Mouse (Mus musculus) T-helper 17 cell (primary cell): ENCODE measurements around the gene Tbl2.

Source experiments
- in situ Hi-C, 2 experiments: fragments of 300-600 bp; cut with MboI, MseI; formaldehyde crosslinking; loops; 1 replicate in 1 of 2; 2 replicates in 1 of 2; pipeline ENCODE4 v1.15.1; 2025; ENCODE audit warnings: high pct_unique_total_duplicates in 2 of 2

Tbl2 gene

DNA sequence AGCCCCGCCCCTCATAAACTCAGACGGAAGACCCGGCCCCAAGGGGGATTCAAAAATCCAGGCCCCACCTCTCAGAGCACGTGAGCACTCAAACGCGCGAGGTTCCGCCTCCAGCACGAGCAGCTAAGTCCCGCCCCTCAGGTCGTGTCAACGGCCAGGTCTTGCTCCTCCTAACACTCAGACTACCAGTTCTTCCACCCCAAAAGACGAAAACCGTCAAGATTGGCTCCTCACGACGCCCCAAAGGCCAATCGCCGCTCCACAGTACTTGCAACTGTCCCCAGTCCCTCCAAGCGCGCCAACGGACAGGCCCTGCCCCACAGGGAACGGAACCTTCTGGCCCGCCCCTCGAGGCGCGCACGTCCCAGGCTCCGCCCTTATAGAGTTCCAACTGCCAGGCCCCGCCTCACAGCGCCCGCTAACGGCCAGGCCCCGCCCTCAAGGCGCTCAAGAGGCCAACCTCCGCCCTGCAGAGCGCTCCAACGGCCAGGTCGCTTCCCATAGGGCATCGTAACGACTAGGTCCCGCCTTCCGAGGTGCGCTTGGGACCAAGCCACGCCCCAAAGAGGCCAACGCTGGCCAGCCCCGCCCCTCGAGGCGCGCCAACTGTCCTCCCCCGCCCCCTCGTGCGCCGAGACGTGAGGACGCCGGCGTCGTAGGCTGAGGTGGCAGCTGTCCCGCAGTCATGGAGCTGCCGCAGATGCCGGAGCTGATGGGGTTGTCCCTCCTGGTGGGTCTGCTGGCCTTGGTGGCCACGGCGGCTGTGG, at the start of gene Tbl2:
TSS of gene Tbl2 (plus strand) at position 605 of the 767 bp plus-strand sequence.
- in situ Hi-C loops, result no loop called here

DNA sequence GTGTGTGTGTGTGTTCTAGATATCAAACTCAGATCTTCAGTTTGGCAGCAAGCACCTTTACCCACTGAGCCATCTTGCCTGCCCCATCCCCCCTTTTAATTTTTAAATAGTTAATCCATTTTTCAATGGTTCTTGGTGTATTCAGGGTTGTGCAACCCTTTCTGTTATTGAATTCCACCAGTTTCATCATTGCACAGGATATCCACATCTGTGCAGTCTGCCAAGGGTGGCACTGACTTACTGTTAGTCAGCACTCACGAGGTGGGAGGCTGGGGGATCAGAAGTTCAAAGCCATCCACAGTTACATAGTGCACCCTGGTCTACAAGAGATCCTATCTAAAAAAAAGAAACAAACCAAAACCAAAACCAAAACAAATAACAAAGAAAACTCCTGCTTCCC, 48.5 kb upstream of the Tbl2 start:
- in situ Hi-C loops, result loop anchor here in 1 of 2 experiments (10.0 kb wide), 1 partner anchor 1434 kb away; no protein-coding TSS in a partner anchor

DNA sequence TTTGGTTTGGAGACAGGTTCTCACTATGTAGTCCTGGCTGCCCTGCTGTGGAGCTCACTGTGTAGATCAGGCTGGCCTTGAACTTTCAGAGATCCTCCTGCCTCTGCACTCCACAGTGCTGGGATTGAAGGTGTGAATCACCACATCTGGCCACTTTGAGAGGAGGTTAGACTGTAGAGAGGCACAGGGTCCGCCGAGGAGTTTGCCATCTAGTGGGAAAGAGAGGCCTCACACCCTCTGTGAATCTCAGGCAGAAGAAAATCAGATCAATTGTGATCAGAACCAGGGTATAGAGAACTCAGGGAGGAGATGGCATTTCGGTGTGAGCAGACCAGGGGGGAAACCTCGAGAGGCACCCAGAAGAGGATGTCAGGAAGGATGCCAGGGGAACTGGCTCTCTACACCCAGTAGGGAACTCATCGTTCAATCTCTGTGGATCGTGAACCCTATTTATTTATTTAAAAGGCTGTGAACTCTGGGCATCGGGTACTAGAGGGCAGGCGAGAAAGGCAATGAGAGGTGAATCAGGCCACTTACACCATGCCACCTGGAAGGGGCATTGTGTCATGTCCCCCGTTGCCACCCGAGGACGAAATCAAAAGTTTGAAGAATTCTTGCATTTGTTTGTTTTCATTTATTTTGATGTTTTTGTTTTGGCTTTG, 45.3 kb upstream of the Tbl2 start:
- in situ Hi-C loops, result loop anchor here in 1 of 2 experiments (10.0 kb wide), 1 partner anchor 1431 kb away; no protein-coding TSS in a partner anchor

DNA sequence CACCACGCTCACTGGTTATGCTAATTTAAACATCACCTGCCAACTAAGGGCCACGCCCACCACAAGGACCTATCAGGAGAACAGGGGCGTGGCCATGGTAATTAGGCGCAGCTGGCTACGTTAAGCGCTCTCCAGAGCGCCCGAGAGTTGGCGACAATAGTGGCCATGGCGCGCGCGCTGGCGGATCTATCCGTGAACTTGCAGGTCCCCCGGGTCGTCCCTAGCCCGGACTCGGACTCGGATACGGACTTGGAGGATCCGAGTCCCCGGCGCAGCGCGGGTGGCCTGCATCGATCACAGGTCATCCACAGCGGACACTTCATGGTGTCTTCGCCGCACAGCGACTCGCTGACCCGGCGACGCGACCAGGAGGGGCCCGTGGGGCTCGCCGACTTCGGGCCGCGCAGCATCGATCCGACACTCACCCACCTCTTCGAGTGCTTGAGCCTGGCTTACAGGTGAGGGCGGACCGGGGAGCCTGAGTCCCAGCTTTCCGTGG, 42.6 kb upstream of the Tbl2 start:
- in situ Hi-C loops, result loop anchor here (5.0 to 10.0 kb wide), 2 partner anchors 90 to 1428 kb away; no protein-coding TSS in a partner anchor

DNA sequence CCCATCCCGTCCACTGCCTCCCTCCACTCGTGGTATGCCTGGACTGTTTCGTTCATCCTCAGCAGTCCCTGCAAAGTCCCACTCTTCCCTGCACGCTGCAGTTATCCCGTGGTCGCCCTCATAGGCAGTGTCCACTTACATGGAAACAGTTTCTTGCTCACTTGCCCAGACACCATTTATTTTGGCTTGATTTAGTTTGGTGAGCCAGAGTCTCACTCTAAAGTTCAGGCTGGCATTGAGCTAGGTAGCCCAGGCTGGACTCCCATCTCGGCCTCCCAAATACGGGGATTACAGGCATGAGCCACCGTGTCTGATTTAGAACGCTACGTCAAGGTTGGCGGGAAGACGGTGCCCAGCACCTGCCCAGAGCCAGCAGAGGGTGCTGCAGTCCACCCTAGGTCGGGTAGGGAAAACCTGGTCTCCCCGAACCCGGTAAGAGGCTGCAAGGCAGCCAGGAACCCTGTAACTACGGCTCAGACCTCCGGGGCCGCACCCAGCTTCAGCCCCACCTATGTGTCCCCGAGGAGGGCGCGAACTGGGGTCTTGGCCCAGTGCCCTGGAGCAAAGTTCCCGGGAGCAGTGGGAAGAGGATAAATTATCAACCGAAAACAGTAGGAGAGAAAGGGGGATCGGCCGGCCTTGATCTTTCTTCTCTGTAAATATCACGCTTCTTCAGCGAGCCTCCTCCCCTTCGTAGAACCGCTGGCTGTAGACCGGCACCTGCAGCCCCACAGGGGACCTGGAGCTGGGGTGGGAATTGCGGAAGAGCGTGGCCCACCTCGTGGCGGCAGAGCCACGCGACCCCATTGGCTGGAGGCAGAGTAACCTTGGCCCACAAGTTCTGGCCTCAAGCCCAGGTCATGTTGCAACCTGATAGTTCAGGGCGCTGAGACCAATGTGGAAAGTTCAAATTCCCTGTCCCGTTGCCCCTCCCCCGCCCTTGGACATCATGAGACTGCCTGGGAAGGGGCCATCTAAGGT, 41.6 kb upstream of the Tbl2 start:
- in situ Hi-C loops, result loop anchor here (5.0 to 10.0 kb wide), 2 partner anchors 91 to 1427 kb away; no protein-coding TSS in a partner anchor

DNA sequence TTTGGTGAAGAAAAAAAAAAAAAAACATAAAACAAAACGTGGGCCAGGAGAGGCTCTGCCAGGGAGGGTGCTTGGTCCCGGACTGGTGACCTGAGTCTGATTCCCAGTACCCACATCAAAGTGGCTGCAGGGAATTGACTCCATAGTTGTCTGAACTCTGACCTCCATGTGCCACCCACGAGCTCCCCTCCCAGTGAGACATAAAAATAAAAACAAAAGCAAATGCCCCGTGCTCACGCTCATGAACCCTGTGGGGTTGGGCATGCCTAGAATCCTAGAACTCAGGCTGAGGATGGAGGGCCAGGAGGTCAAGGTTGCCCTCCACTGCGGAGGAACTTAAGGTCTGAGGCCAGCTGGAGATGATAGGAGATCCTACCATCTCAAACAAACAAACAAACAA, 40.4 kb upstream of the Tbl2 start:
- in situ Hi-C loops, result loop anchor here (5.0 to 10.0 kb wide), 2 partner anchors 92 to 1426 kb away; no protein-coding TSS in a partner anchor

DNA sequence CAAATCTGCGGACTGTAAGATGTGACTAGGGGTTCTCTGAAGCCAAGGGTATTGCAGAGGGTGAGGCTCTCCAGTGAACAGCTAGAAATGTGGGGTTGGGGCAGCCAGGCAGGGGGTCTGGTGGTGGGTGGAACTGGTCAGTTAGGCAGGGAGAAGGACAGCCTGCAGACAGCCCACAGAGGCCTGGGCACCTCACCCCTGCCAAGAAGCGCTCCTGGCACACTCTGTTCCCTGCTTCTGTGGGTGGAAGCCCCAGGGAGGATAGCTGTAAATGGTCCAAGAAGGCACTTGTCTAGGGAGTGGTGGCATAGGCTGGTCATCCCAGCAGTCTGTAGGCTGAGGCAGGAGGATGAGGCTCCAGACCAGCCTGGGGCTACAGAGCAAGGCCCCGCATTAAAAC, 40.0 kb upstream of the Tbl2 start:
- in situ Hi-C loops, result loop anchor here (5.0 to 10.0 kb wide), 2 partner anchors 92 to 1425 kb away; no protein-coding TSS in a partner anchor

DNA sequence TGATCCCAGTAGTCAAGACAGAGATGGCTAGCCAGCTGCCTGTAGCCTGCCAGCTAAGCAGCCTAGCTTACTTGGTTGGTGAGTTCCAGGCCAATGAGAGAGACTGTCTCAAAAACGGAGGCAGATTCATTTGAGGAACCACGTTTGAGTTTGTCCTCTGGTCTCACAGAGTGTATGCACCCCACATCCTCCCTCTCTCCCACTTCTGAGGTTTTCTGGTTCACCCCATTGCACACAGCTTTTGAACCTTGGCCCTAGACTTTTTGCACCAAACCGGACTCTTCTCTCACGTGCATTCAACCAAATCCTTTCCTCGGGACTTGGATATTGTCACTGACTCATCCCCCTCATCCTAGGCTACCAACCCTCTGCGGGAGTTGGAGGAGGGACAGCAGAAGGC, 39.5 kb upstream of the Tbl2 start:
- in situ Hi-C loops, result loop anchor here (5.0 to 10.0 kb wide), 4 partner anchors 93 to 1425 kb away; partner anchors contain the start of gene Nsun5 (in 1 of the 2)

DNA sequence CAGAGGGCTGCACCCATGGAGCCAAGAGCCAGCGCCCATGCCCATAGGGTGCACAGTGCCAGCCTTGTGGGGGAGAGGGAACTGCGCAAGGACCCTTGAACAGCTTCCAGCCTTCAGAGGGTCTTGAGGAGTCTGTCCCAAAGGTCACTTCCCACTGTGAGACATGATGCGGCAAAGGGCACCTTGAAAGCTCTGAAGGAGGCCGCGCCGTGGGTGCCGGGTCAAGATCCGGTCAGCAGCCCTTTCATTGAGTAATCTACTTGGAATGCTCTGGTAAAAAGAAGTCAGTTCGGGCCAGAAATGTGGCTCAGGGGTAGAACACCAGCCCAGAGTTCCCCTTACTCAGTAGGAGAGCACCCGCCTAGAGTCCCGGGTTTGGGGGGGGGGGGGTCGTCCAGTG, 35.7 kb upstream of the Tbl2 start:
- in situ Hi-C loops, result loop anchor here in 1 of 2 experiments (10.0 kb wide), 2 partner anchors 189 to 251 kb away; partner anchors contain the start of gene Nsun5

DNA sequence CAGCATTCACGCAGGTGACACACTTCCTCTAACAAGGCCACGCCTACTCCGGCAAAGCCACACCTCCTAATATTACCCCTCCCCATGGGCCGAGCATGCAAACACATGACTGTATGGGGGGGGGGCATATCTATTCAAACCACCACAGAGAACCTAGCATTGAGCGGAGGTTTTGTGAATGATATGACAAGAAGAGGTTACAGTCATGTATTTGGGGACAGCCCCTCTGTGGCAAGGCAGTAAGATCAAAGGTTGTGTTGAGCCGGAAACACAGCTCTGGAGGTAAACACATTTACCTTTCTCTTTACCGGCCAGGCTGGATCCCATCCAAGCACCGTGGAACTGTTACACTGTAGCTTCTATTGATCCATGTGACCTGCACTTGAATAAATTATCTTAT, 34.2 kb upstream of the Tbl2 start:
- in situ Hi-C loops, result loop anchor here (5.0 to 10.0 kb wide), 4 partner anchors 72 to 250 kb away; partner anchors contain the start of genes Baz1b (in 1 of the 2) and Nsun5 (in 1 of the 2)

DNA sequence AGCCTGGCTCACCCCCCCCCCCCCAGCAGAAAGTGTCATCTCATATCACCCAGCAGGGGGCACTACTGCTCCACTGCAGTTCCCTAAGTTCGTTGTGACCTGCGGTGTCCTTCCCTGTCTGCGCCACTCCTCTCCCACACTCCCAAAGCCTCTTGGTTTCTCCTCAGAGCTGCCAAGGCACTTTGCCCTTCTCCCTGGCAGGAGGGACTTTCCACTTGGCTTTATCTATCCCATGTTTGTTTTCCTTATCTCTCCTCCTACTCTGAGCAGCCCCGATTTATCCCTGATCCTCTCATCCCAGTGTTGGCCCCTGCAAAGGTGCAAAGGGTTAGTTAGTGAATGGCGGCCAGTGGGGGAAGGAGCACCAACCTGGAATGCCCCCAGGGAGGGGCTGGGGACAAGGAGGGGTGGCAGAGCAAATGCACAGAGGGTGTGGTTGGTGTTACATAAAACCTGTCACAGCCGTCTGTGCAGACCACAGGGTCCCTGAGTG, 30.8 kb upstream of the Tbl2 start:
- in situ Hi-C loops, result loop anchor here (5.0 to 10.0 kb wide), 4 partner anchors 69 to 246 kb away; partner anchors contain the start of genes Baz1b (in 1 of the 2) and Nsun5 (in 1 of the 2)

DNA sequence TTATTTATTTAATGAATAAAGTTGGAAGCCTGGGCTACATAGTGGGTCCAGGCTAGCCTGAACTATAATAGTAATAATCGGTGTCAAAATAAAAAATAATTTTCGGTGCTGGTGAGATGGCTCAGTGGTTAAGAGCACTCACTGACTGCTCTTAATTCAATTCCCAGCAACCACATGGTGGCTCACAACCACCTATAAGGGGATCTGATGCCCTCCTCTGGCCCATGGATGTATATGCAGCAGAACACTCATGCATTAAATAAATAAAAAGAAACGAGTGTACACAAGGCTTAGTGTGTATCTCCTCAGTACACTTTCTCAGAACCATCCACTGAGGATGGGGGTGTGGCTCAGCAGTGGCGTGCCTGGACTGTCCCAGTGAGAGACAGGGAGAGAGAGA, 28.7 kb upstream of the Tbl2 start:
- in situ Hi-C loops, result no loop called here

DNA sequence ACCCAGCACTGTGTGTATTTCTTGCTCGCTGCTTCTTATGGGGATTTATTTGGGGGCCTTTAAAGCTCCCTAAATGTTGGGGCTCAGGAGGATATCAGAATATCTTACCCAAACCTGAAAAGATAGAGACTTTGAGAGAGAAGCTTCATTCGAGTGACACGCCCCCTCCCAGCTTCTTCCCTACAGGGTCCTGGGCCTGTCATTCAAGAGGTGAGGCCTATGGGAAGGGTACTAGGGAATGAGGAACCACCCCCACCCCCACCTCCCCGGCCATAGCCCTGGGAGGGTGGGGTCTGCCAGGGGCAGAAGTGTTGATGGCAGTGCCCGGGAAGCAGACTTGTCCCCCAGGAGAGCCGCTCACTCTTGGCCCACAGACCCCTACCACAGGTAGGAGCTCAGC, 23.3 kb upstream of the Tbl2 start:
- in situ Hi-C loops, result no loop called here

DNA sequence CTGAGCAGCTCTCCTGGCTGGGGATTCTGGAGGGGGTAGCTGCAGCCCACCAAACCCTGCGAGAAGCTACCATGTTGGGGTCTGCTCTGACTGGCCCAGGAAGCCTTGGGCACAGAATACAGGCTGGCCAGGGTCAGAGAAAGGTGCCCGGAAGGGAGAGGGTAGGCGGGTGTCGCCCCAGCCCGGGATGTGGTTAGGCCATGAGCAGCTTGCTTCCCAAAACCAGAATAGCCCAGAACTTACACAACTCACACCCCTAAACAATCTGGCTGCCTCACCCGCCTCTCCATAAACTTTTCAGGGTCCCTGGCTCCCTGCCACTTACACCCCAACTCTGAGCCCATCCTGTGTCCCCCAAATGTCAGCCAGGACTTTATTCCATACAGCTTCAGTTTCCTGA, 21.8 kb upstream of the Tbl2 start:
- in situ Hi-C loops, result no loop called here

DNA sequence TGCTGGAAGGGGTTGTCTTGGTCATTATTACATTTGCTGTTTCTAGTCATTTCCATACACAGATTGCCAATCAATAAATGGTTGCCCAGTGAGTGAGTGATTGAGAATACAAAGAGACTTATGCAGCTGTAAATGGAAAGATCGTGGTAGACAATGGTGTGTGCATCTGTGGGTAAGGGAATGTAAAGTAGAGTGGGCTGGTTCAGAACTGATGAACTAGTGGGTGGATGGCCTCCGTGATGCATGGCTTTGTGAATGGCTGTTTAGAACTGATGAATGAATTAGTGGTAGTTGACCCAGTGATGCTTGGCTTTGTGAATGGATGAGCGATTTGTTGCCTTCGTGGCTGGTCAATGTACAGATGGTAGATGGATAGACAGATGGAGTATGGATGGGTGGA, 19.7 kb upstream of the Tbl2 start:
- in situ Hi-C loops, result no loop called here

DNA sequence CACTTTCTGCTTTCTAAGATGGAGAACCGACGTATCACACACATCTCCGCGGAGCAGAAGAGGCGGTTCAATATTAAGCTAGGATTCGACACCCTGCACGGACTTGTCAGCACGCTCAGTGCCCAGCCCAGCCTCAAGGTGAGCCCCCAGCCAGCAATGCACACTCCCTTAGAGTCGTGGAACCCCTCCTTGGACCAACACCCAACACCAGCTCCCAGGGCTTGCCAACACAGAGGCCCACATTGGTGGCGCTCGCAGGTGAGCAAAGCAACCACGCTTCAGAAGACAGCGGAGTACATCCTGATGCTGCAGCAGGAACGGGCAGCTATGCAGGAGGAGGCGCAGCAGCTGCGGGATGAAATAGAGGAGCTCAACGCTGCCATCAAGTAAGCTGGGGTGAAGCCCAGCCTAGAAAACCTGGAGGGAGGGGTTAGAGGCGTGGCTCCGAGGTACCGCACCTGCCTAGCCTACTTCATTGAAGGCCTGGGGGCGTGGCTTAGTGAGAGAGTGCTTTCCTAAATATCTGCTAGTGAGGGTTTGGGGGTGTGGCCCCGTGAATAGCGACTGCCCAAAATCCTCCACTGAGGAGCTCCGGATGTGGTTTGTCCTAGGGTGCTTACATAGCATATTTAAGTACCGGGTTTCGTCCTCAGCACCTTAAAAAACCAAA, 15.6 kb upstream of the Tbl2 start:
- in situ Hi-C loops, result no loop called here

DNA sequence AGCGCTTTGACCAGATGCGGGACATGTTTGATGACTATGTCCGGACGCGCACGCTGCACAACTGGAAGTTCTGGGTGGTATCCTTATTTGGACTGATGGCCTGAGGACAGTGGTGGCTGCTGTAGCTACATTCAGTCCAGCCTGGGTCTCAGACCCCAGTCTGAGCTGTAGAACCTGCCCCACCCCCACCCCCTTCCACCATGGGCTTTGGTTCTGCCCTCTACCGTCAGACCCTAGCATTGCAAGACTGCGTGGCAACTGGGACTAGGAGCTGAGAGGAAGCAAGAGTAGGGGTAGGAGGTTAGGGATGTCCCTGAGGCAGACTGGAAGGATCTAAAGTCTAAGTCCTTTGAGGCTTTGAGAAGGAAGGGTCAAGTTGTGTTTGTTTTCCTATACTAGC, 14.9 kb upstream of the Tbl2 start:
- in situ Hi-C loops, result no loop called here

DNA sequence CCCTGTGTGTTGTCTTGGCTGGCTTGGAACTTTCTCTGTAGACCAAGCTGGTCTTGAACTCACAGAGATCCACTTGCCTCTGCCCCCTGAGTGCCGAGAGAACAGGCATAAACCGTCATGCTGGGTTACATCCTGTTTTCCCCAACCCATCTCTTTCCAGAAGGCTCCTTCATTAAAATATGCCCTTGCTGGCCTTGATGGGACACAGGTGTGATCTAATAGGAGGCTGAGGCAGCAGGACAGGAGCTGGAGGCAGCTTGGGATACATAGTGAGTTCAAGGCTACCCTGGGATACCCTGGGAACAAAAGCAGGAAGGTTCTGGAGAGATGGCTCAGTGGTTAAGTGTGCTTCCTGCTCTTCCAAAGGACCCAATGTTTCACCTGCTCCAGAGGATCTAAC, 9.6 kb upstream of the Tbl2 start:
- in situ Hi-C loops, result no loop called here

DNA sequence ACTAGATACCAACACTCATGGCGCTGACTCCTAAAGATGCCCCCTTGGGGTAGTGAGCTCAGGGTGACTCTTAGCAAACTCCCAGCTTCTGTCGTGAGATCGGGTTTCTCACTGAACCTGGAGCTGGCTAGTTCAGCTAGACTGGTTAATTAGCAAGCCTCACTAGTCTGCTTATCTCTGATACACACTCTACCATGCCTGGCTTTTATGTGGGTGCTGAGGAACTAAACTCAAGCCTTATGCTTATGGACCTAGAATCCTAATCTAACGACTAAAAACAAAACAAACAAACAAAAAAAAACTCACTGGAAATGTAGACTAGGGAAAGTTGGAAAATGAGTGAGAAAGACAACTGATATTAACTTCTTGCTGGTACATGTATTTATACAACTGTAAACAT, 5.0 kb upstream of the Tbl2 start:
- in situ Hi-C loops, result no loop called here

DNA sequence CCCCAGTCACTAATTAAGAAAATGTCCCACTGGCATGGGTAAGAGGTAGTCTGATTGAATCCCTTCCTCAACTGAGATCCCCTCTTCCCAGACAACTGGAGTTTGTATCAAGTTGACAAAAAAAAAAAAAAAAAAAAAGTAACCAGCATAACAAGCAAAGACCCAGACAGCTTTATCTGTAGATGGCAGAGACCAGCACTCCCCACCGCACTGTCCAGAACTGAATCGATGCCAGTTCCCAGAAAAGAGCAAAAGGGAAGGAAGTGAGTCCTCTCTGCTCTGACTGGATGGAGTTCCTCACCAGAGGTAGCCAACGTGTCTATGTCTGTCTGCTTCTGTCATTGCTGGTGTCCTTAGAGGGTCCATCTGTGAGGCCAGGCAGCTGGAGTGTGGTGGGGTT, 3.9 kb upstream of the Tbl2 start:
- in situ Hi-C loops, result no loop called here
